Mouse (Mus musculus) hindbrain, embryonic 14.5 days (tissue): ENCODE results near the gene 4931406P16Rik. TPM values are rescaled to one million over a fixed set of nuclear protein-coding genes. Genes with fewer than 3 reads are reported as not detected.

Experiments used
- ATAC-seq: fragments of 200-750 bp; cut with Nextera tagmentation; 2 replicates; pipeline ENCODE4 v1.8.0; 2017; ENCODE audit warnings: moderate number of reproducible peaks, mild to moderate bottlenecking, moderate TSS enrichment, moderate library complexity; ENCODE audit not compliant: low FRiP score
- DNase-seq: peaks from one replicate; pipeline ENCODE4 v3.0.0-alpha.2; 2015; ENCODE audit warnings: low spot score
- H3K27ac ChIP-seq: fragments of 300-500 bp; sonication (generic); 2 replicates; pipeline ENCODE4 v1.5.1; 2014; ENCODE audit warnings: mild to moderate bottlenecking, moderate library complexity
- H3K27me3 ChIP-seq: fragments of 300-500 bp; sonication (generic); 2 replicates; pipeline ENCODE4 v1.6.1; 2014; ENCODE audit warnings: mild to moderate bottlenecking, low read length, mixed read lengths; ENCODE audit not compliant: control insufficient read depth, insufficient read depth
- H3K36me3 ChIP-seq: fragments of 300-500 bp; sonication (generic); replicated peaks from 2 replicates; pipeline ENCODE4 v1.6.1; 2014; ENCODE audit not compliant: control insufficient read depth, insufficient read depth
- H3K4me1 ChIP-seq: fragments of 300-500 bp; sonication (generic); replicated peaks from 2 replicates; pipeline ENCODE4 v1.6.1; 2014; ENCODE audit warnings: antibody characterized with exemption, low read length, mixed read lengths; ENCODE audit not compliant: control insufficient read depth, insufficient read depth
- H3K4me2 ChIP-seq: fragments of 300-500 bp; sonication (generic); replicated peaks from 2 replicates; pipeline ENCODE4 v1.6.1; 2014; ENCODE audit warnings: mild to moderate bottlenecking, moderate library complexity
- H3K4me3 ChIP-seq: fragments of 300-500 bp; sonication (generic); replicated peaks from 2 replicates; pipeline ENCODE4 v1.5.1; 2014; ENCODE audit warnings: mild to moderate bottlenecking, low read length
- H3K9ac ChIP-seq: fragments of 300-500 bp; sonication (generic); 2 replicates; pipeline ENCODE4 v1.6.1; 2014
- H3K9me3 ChIP-seq: fragments of 300-500 bp; sonication (generic); 2 replicates; pipeline ENCODE4 v1.6.1; 2016; ENCODE audit warnings: low read length; ENCODE audit not compliant: control insufficient read depth
- WGBS: fragments of 180-500 bp; shearing (Covaris S2); extraction: QIAGEN DNeasy Blood & Tissue Kit; methylation state at CpG from one replicate; pipeline ENCODE4 v1.1.7; 2014; 5-methylcytosine and 5-hydroxymethylcytosine counted together
- polyA plus RNA-seq: library from polyadenylated mRNA; unstranded; fragments of >200 nt; fragmentation: Nextera tagmentation; extraction: Ambion mirVana; gene quantifications from 2 replicates; pipeline ENCODE4 v1.2.1, GENCODE M21; 2014

4931406P16Rik gene
- 39.5 and 45.0 TPM in 2 replicates for polyA plus RNA-seq

DNA sequence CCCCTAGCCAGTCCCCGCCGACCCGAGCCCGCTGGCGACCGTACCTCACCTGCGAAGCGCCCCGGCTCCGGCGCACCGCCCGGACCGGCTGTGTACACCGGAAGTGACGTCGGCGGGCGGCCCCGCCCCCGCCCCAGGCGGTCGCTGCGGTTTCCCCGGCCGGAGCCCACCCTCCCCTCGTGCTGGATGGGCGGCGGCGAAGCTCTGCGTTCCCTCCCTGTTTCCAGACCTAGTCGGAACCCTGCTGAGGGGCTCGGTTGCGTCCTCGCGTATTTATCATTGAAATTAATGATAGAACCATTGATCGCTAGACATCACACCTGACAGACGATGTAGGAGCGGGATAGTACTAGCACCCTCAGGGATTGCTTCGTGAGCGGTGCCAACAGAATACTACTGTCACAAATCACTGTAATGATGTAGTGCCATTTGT is at the start of gene 4931406P16Rik:
Gene 4931406P16Rik, minus strand, starts transcription at position 109 of the 433 bp plus-strand sequence.
- Histone ChIP-seq H3K9ac (peak within 1 kb of the TSS; percentile 85), H3K36me3 (no peaks in the 10 kb centered on the region), H3K9me3 (no peaks in the 10 kb centered on the region), H3K4me2 (peak within 1 kb of the TSS; percentile 82), H3K4me1 (peaks cover 11% of the 10 kb centered on the region; the same call in 1 of the 2 replicates), H3K27ac (peak within 1 kb of the TSS; percentile 93), H3K27me3 (no peaks in the 10 kb centered on the region), H3K4me3 (peak within 1 kb of the TSS; percentile 95)
- WGBS: 1% methylated on average over 31 of the region's 41 CpGs
- DNase-seq (peak; percentile 93), ATAC-seq (peak; percentile 94)

DNA sequence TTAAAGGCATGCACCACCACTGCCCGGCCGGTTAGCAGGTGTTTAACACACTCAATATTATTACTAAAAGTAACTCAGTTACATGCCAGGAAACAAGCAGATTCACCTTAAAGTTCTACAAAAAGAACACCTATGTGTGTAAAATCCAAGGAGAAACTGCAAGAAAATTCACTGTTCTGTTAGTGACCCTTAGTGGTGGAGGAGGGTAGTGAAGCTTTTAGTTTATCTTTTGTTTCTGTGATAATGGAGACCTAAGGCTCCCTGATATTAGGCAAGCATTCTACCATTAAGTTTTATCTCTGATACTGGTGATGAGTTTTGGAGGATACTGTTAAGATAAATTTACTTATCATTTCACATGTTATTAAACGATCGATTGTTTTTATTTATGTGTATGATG is 42.3 kb upstream of the 4931406P16Rik start:
- H3K36me3 ChIP-seq: peaks cover 74% of the 10 kb centered on the region
- no peak overlapping the region for H3K27ac ChIP-seq
- 94% methylated on average over 4 of the region's 4 CpGs for WGBS
- DNase-seq (peak; percentile 69), ATAC-seq (no peak)
- no peak overlapping the region for H3K9ac ChIP-seq
- H3K9me3 ChIP-seq: no peaks in the 10 kb centered on the region
- no peaks in the 10 kb centered on the region for H3K27me3 ChIP-seq
- no peaks in the 10 kb centered on the region for H3K4me1 ChIP-seq
- H3K4me2 ChIP-seq: no peak overlapping the region
- no peak overlapping the region for H3K4me3 ChIP-seq

DNA sequence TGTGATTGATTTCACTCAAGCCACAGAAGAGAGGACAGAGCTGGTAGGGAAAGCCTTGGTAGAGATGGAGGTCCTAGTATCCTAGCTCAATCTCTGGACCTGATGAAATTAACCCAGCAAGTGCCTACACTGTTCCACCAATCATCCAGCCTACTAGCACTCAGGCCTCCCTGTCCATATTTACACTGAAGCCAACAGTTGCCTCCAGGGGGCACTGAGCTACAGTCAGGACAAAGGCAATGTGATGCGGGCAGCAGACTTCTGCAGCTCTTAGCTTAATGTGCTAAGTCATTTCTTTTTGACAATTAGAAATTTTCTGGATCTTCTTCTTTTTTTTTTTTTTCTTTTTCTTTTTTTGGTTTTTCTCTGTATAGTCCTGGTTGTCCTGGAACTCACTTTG is 38.6 kb upstream of the 4931406P16Rik start:
- ATAC-seq (no peak), DNase-seq (no peak)
- 90% methylated on average over 1 of the region's 1 CpGs for WGBS
- Histone ChIP-seq H3K27me3 (no peaks in the 10 kb centered on the region), H3K4me2 (no peak overlapping the region), H3K9me3 (no peaks in the 10 kb centered on the region), H3K9ac (no peak overlapping the region), H3K4me1 (no peaks in the 10 kb centered on the region), H3K36me3 (peaks cover 93% of the 10 kb centered on the region), H3K4me3 (no peak overlapping the region), H3K27ac (no peak overlapping the region)

DNA sequence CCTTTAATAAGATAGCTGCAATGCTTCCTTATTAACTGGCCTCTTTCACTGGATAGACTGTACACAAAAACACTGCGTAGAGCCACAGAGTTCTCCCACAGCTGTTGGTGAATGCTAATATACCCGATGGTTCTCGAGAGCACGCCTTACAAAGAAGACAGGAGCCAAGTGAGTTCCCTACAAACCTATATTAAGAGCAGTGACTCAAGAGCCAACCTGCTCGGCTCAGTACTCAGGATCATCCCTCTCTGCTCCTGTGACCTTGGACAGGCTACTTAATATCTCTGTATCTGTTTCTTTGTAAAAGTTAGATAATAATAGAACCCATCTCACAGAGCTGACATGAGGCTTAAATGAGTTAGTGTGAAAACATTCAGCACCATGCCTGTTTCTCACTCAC is 36.8 kb upstream of the 4931406P16Rik start:
- H3K36me3 ChIP-seq: peaks cover 96% of the 10 kb centered on the region
- H3K4me1 ChIP-seq: no peaks in the 10 kb centered on the region
- WGBS: 93% methylated on average over 5 of the region's 5 CpGs
- H3K9ac ChIP-seq: no peak overlapping the region
- H3K4me2 ChIP-seq: no peak overlapping the region
- ATAC-seq (no peak), DNase-seq (no peak)
- no peak overlapping the region for H3K27ac ChIP-seq
- no peak overlapping the region for H3K4me3 ChIP-seq
- H3K9me3 ChIP-seq: no peaks in the 10 kb centered on the region
- H3K27me3 ChIP-seq: no peaks in the 10 kb centered on the region

DNA sequence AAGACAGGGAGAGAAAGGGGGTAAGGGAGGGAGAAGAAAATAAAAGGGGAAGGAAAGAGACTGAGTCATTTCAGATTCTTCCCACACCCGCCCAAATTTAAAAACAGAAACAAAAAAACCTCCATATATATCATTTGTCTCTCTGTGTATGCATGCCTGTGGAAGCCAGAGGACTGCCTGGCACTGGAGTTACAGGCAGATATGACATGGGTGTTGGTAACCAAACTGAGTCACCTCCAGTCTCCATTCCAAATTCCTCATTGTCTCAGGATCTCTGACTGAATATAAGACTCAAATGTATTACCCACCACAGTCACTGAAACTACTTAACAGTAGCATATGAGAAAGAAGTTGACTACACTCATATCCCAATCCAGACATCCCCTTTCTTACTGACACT is 34.7 kb upstream of the 4931406P16Rik start:
- Histone ChIP-seq H3K4me2 (no peak overlapping the region), H3K36me3 (peaks cover 98% of the 10 kb centered on the region), H3K9me3 (no peaks in the 10 kb centered on the region), H3K27ac (no peak overlapping the region), H3K4me3 (no peak overlapping the region), H3K27me3 (no peaks in the 10 kb centered on the region), H3K4me1 (no peaks in the 10 kb centered on the region), H3K9ac (no peak overlapping the region)
- no peak for ATAC-seq
- DNase-seq: no peak
- WGBS: 90% methylated on average over 1 of the region's 1 CpGs

DNA sequence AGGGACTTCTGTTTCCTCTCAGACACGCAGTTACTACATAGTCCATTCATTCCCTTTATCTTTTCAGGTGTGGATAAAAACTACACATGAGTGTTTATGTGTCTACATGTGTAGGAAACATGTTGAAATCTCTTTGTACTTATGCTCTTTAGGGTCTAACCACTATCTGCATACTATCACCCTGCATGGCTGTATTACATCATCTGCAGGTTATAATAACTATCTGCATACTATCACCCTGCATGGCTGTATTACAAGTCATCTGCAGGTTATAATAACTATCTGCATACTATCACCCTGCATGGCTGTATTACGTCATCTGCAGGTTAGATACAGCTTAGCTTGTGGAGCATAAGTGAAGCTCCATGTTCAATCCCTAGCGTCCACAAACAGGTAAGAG is 33.7 kb upstream of the 4931406P16Rik start:
- peaks cover 97% of the 10 kb centered on the region for H3K36me3 ChIP-seq
- no peaks in the 10 kb centered on the region for H3K27me3 ChIP-seq
- 98% methylated on average over 3 of the region's 3 CpGs for WGBS
- no peaks in the 10 kb centered on the region for H3K4me1 ChIP-seq
- H3K9ac ChIP-seq: no peak overlapping the region
- no peak overlapping the region for H3K27ac ChIP-seq
- DNase-seq (no peak), ATAC-seq (no peak)
- no peak overlapping the region for H3K4me3 ChIP-seq
- no peaks in the 10 kb centered on the region for H3K9me3 ChIP-seq
- no peak overlapping the region for H3K4me2 ChIP-seq

DNA sequence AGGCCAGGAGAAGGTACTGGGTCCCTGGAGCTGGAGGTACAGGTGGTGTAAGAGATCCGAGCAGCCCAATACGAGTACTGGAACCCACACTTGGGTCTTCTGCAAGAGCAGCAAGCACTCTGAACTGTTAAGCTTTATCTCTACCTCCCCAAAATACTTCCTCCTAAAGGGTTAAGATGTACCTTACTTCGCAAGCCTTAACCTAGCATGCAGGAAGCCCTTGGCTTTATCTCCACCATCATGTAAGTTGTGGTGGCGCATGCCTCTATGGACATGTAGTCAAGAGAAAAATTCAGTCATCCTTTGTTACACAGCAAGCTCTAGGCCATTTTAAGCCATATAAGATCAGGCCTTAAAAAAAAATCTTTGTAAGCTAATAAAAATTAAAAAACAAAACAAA is 33.2 kb upstream of the 4931406P16Rik start:
- 96% methylated on average over 4 of the region's 4 CpGs for WGBS
- DNase-seq: no peak
- Histone ChIP-seq H3K9ac (no peak overlapping the region), H3K27ac (no peak overlapping the region), H3K36me3 (peaks cover 97% of the 10 kb centered on the region), H3K4me1 (no peaks in the 10 kb centered on the region), H3K4me3 (no peak overlapping the region), H3K4me2 (no peak overlapping the region), H3K27me3 (no peaks in the 10 kb centered on the region), H3K9me3 (no peaks in the 10 kb centered on the region)
- ATAC-seq: no peak

DNA sequence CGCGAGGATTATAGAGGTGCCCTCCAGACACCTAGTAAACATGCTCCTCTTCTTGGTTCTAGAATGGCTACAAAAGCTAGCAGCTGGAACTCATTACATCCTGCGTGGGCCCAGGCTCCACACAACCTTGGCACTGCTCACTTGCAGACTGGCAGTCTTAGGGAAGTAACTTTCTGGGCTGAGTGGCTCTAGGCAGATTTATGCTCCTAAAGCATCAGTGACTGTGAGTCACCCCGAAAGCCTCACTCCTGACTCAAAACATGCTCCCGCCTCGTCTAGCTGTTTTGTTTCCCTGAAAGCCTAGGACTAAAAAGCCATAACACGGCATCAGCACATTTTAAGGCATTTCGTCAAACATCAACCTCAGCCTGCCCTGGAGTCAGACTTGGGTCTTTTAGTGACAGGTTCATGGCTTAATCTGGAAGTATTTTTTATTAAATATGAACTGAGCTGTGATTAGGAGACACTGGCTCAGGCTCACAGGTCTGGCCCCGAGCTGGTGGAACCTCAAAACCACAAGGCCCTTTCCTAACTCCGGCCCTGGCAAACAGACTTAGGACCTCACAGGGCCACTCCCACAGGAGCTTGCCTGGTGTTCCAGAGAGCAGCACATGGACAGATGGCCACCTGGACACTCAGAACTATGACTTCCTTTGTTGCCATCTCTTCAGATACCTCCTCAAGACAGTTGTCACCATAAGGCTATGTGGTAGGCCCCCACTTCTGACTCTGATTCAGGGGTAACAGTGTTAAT is 28.9 kb upstream of the 4931406P16Rik start:
- Histone ChIP-seq H3K27ac (no peak overlapping the region), H3K4me3 (no peak overlapping the region), H3K4me1 (no peaks in the 10 kb centered on the region), H3K27me3 (no peaks in the 10 kb centered on the region), H3K4me2 (no peak overlapping the region), H3K9me3 (no peaks in the 10 kb centered on the region), H3K9ac (no peak overlapping the region), H3K36me3 (peaks cover 77% of the 10 kb centered on the region)
- no peak for DNase-seq
- WGBS: 93% methylated on average over 10 of the region's 10 CpGs
- no peak for ATAC-seq

DNA sequence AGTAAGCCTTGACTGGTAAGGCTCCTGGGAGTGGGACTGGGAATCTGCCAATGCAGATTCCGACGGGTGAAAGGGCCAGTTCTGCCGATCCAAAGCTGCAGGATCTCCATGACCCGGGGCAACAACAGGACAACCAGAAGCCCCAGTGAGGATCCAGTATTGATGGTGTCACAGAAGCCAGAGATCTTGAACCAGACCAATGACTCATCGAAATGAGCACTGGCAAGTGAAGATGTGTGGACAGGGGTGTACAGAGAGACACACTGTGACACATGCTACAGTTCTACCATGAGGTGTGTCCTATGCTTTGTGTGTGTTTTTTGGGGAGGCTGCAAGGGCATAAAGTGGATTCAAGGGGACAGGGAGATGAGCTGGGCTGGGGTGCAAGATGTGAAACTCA is 27.5 kb upstream of the 4931406P16Rik start:
- Histone ChIP-seq H3K9me3 (no peaks in the 10 kb centered on the region), H3K4me1 (no peaks in the 10 kb centered on the region), H3K27me3 (no peaks in the 10 kb centered on the region), H3K4me2 (no peak overlapping the region), H3K9ac (no peak overlapping the region), H3K27ac (no peak overlapping the region), H3K4me3 (no peak overlapping the region), H3K36me3 (peaks cover 65% of the 10 kb centered on the region)
- no peak for ATAC-seq
- DNase-seq: no peak
- WGBS: 88% methylated on average over 5 of the region's 5 CpGs

DNA sequence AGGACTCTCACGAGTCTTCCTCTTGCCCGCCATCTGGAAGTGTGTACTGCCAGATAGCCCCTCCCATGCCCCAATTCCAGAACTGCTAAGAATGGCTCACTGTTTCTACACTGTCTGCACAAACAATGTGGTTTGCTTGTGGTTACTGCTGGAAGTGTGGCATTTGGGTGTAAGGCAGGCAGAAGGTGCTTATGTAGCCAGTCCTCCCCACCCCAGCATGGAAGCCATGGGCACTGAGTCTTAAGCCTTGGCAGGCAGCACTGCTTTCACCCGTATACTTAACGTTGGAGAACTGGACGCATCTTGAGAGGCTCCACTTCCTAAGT is 25.8 kb upstream of the 4931406P16Rik start:
- ATAC-seq (no peak), DNase-seq (no peak)
- Histone ChIP-seq H3K27me3 (no peaks in the 10 kb centered on the region), H3K4me2 (no peak overlapping the region), H3K9ac (no peak overlapping the region), H3K4me3 (no peak overlapping the region), H3K27ac (no peak overlapping the region), H3K4me1 (no peaks in the 10 kb centered on the region), H3K9me3 (no peaks in the 10 kb centered on the region), H3K36me3 (peaks cover 49% of the 10 kb centered on the region)
- 88% methylated on average over 5 of the region's 5 CpGs for WGBS
